Mouse (Mus musculus): ENCODE data around the gene Dync1h1.

DNA sequence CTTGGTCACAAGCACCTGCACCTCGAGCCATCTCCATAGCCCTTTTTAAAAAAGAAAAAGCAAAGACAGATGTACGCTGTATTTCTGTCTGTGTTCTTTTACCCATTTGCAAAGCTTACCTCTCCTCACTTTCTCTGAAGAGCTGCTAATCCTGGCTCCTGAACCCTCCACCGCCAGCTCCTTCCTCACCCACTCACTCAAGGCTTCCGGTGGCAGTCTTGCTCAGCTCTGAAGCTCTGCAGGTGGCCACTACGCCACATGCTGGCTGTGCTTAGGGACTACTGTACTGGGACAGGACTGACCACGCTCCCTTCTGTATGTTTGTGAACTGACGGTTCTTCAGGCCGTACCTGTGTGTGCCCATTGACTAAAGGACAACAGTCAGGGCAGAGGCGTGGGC, 34.9 kb upstream of the Dync1h1 start:
- no peak for TF ChIP-seq ETS1 (conservative IDR thresholded peaks at IDR 0.05; ENCODE audit: low read depth, low read length)
- no peak for TF ChIP-seq JUND (conservative IDR thresholded peaks at IDR 0.05; ENCODE audit: low read depth, low read length)
- TF ChIP-seq RCOR1 (conservative IDR thresholded peaks at IDR 0.05; ENCODE audit: low read depth, low read length): no peak
- no peak for TF ChIP-seq BHLHE40 (IDR thresholded peaks at IDR 0.05; ENCODE audit: low read depth, low read length)
- TF ChIP-seq POLR2A (IDR thresholded peaks at IDR 0.05; ENCODE audit: low read depth, low read length): no peak
- no peak for TF ChIP-seq EP300 (IDR thresholded peaks at IDR 0.05; ENCODE audit: low read length)
- TF ChIP-seq CTCF (conservative IDR thresholded peaks at IDR 0.05 in 1 of 2, IDR thresholded peaks at IDR 0.05 in 1 of 2; ENCODE audit: low read depth in 2 of 2, low read length in 2 of 2): no peak
- TF ChIP-seq NRF1 (IDR thresholded peaks at IDR 0.05; ENCODE audit: low read depth, low read length): no peak
- no peak for TF ChIP-seq SIN3A (IDR thresholded peaks at IDR 0.05; ENCODE audit: low read length)
- no peak for TF ChIP-seq KAT2A (IDR thresholded peaks at IDR 0.05; ENCODE audit: insufficient replicate concordance, low read length)
- TF ChIP-seq CHD2 (IDR thresholded peaks at IDR 0.05; ENCODE audit: low read length): no peak
- no peak for TF ChIP-seq ZMIZ1 (IDR thresholded peaks at IDR 0.05; ENCODE audit: low read depth, low read length)

All from CH12.LX (cell line).